Comparison of ENCODE assay signal across 18 mouse cellular contexts in the genomic region with DNA sequence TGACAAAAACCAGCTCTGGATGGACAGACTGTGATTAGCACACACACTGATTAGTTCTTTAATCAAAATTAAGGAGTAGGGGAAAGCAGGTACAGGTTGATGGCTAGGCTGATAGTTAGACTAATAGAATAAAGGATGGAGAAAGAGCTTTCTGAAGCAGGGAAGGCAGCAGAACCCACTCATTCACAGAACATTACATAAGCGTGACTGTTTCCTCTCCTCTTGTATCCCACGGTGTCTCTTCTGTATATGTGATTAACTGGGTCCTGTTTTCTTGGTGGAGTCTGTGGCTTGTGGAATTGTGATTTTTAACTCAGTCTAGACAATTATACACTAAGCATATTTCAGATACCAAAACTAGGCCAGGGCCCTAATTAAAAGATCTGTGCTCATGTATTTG.
DNase-seq lines count a peak whose midpoint lies in the region; TF ChIP-seq lines count a peak whose summit lies in the region.
"Had no signal": no experiment of that assay in that cellular context is flagged by ENCODE, and none has a peak within 500 bp of the region (broad histone marks: within the 10 kb centered on the region; RNA-seq: fewer than 3 reads in every experiment).

No protein-coding gene starts in this region.

- no peak for TF ChIP-seq CTCF in layer of hippocampus, adult 2 months (conservative IDR thresholded peaks at IDR 0.05)

- DNase-seq in layer of hippocampus, adult 2 months (ENCODE audit: low spot score in 2 of 2) = no peak
- no peak for DNase-seq in layer of hippocampus, postnatal 36 days
- DNase-seq in brain, adult 2 months (ENCODE audit: low read depth, low spot score) = peak; percentile 47
- DNase-seq in telencephalon, adult 2 months (ENCODE audit: low read depth, low spot score) = peak; percentile 34
- no peak for DNase-seq in right cerebral cortex, postnatal 10 days (ENCODE audit: low spot score in 2 of 2)
- DNase-seq: adrenal gland, adult 2 months; adrenal gland, postnatal 10 days; adrenal gland, postnatal 25 days; cerebellum, adult 11-12 months; cerebellum, adult 2 months; cerebellum, adult 9-10 months; cerebellum, postnatal 10 days; cerebellum, postnatal 25 days; forebrain, postnatal 0 days had no signal

- H3K4me3 ChIP-seq in layer of hippocampus, adult 2 months = no peak overlapping the region
- H3K4me3 ChIP-seq: embryonic facial prominence, embryonic 10.5 days; embryonic facial prominence, embryonic 12.5 days; forebrain, embryonic 13.5 days; forebrain, embryonic 15.5 days had no signal

- H3K27ac ChIP-seq in layer of hippocampus, adult 2 months = peak overlapping the region; percentile 51; the same call in 1 of the 2 replicates
- H3K27ac ChIP-seq: embryonic facial prominence, embryonic 10.5 days; embryonic facial prominence, embryonic 12.5 days; forebrain, embryonic 13.5 days; forebrain, embryonic 15.5 days had no signal

Comparison
In these comparisons a context has a peak if more than half of its experiments do, and no peak if none do; other contexts are left out.
1. DNase-seq: peak in brain, adult 2 months (single experiment) and telencephalon, adult 2 months (single experiment); none in layer of hippocampus, adult 2 months (0 of 2), layer of hippocampus, postnatal 36 days (0 of 2) and right cerebral cortex, postnatal 10 days (0 of 2).